10 mouse cellular contexts compared by ENCODE assay signal in the genomic region with DNA sequence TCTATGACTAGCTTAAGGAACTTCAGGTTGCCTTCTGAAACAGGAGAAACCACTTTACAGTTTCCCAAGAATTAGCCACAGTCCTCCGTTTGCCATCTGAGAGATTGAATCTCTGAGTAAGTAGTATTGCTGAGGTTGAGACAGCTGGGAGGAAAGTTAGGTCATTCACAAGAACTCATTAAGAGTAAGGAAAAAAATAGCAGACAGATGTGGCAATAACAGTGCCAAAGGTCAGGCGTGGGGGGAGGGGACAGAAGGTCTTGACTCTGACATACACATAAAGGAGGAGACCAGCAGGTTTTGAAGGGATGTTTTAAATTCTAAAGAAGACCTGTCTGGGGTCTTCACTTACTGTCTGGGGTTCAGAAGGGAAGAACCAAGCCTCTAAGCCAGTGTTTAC.
A peak's percentile ranks its signal among the peaks of the same experiment; 100 is the strongest.
DNase-seq lines count a peak whose midpoint lies in the region.
"Had no signal": no experiment of that assay in that cellular context is flagged by ENCODE, and none has a peak within 500 bp of the region (broad histone marks: within the 10 kb centered on the region; RNA-seq: fewer than 3 reads in every experiment).

No protein-coding gene starts in this region.

- DNase-seq in kidney, adult 9 months: peak; percentile 24
- DNase-seq in kidney, adult 18-20 months: no peak
- peak; percentile 7 to 36 for DNase-seq in urinary bladder, postnatal 36 days (ENCODE audit: low spot score in 2 of 2)
- no peak for DNase-seq in urinary bladder, postnatal 14 days (ENCODE audit: low spot score)
- peak; percentile 41 for DNase-seq in induced T-regulatory cell, adult 2 months (ENCODE audit: low read depth)
- DNase-seq in cerebellum, postnatal 4 days (ENCODE audit: low spot score in 2 of 2): no peak
- DNase-seq in layer of hippocampus, postnatal 14 days (ENCODE audit: low spot score in 2 of 2): no peak
- DNase-seq: cerebellum, adult 9-11 months; gastrocnemius, postnatal 10 days; liver had no signal

Comparison
In these comparisons a context has a peak if more than half of its experiments do, and no peak if none do; other contexts are left out.
1. DNase-seq: peak in kidney, adult 9 months (single experiment), urinary bladder, postnatal 36 days (2 of 2) and induced T-regulatory cell, adult 2 months (single experiment); none in kidney, adult 18-20 months (single experiment), urinary bladder, postnatal 14 days (single experiment), cerebellum, postnatal 4 days (0 of 2) and layer of hippocampus, postnatal 14 days (0 of 2).